Mouse (Mus musculus) neural tube, embryonic 11.5 days (tissue): ENCODE results near the gene Kpna6. TPM values are rescaled to one million over a fixed set of nuclear protein-coding genes. Genes with fewer than 3 reads are reported as not detected.

ENCODE experiments used
- ATAC-seq: fragments of 200-750 bp; cut with Nextera tagmentation; 2 replicates; pipeline ENCODE4 v1.8.0; 2017; ENCODE audit warnings: moderate number of reproducible peaks, mild to moderate bottlenecking, moderate TSS enrichment, moderate library complexity; ENCODE audit not compliant: insufficient read depth, low FRiP score, low TSS enrichment
- DNase-seq: peaks from one replicate; pipeline ENCODE4 v3.0.0-alpha.2; 2015; ENCODE audit warnings: low spot score
- H3K27ac ChIP-seq: fragments of 300-500 bp; sonication (generic); 2 replicates; pipeline ENCODE4 v1.5.1; 2014; ENCODE audit warnings: low read depth, mild to moderate bottlenecking, low read length
- H3K27me3 ChIP-seq: fragments of 300-500 bp; sonication (generic); 2 replicates; pipeline ENCODE4 v1.6.1; 2014; ENCODE audit warnings: mild to moderate bottlenecking, low read length, mixed read lengths; ENCODE audit not compliant: control insufficient read depth, insufficient read depth
- H3K36me3 ChIP-seq: fragments of 300-500 bp; sonication (generic); 2 replicates; pipeline ENCODE4 v1.6.1; 2014; ENCODE audit warnings: mild to moderate bottlenecking, low read length, moderate library complexity, mixed read lengths; ENCODE audit not compliant: control insufficient read depth, insufficient read depth
- H3K4me1 ChIP-seq: fragments of 300-500 bp; sonication (generic); 2 replicates; pipeline ENCODE4 v1.6.1; 2014; ENCODE audit warnings: low read length, mixed read lengths; ENCODE audit not compliant: control insufficient read depth, insufficient read depth
- H3K4me2 ChIP-seq: fragments of 300-500 bp; sonication (generic); 2 replicates; pipeline ENCODE4 v1.6.1; 2014; ENCODE audit warnings: low read depth, mild to moderate bottlenecking, moderate library complexity
- H3K4me3 ChIP-seq: fragments of 300-500 bp; sonication (generic); 2 replicates; pipeline ENCODE4 v1.5.1; 2014; ENCODE audit warnings: low read depth, low read length
- H3K9ac ChIP-seq: fragments of 300-500 bp; sonication (generic); 2 replicates; pipeline ENCODE4 v1.6.1; 2014; ENCODE audit warnings: mild to moderate bottlenecking, low read length
- H3K9me3 ChIP-seq: fragments of 300-500 bp; sonication (generic); 2 replicates; pipeline ENCODE4 v1.6.1; 2016; ENCODE audit warnings: low read length; ENCODE audit not compliant: control insufficient read depth
- WGBS: fragments of 180-500 bp; shearing (Covaris S2); extraction: QIAGEN DNeasy Blood & Tissue Kit; methylation state at CpG from one replicate; pipeline ENCODE4 v1.1.7; 2014; 5-methylcytosine and 5-hydroxymethylcytosine counted together
- polyA plus RNA-seq: library from polyadenylated mRNA; unstranded; fragments of >200 nt; fragmentation: Nextera tagmentation; extraction: Ambion mirVana; gene quantifications from 2 replicates; pipeline ENCODE4 v1.2.1, GENCODE M21; 2014

Kpna6 gene
- polyA plus RNA-seq, 1 experiment from 2014 or later = 15.7 TPM

DNA sequence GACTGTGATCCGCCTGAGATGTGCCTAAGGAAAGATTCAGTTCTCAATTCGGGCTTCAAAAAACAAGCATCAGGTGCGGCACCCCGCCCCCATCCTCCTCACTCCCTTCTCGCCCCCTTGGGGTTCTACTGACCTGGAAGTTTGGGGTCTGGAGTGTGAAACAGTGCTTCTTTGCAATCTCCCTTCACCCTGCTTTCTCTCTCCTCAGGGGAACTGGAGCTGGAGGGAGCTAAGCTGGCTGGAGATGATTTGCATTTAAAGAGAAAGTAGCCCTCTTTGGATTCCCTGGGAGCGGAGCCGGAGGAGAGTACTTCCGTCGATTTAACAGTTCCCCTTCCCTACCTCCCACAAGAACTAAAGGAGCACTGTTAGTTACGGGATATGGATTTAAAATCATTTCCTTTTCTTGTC, 48.9 kb downstream of the Kpna6 start, which contains the start of gene Ccdc28b:
Ccdc28b (minus strand) TSS at position 267 of the 411 bp plus-strand sequence.
- no peaks in the 10 kb centered on the region for H3K9me3 ChIP-seq
- H3K4me2 ChIP-seq = peak within 1 kb of the TSS; percentile 79
- WGBS = under 1% methylated on average over 10 of the region's 10 CpGs
- H3K27me3 ChIP-seq = no peaks in the 10 kb centered on the region
- H3K9ac ChIP-seq = peak within 1 kb of the TSS; percentile 77
- H3K4me1 ChIP-seq = peaks cover 22% of the 10 kb centered on the region
- H3K27ac ChIP-seq = peak within 1 kb of the TSS; percentile 84
- H3K4me3 ChIP-seq = peak within 1 kb of the TSS; percentile 59
- ATAC-seq (no peak; the same call in 1 of the 2 replicates), DNase-seq (peak; percentile 60)
- peaks cover 13% of the 10 kb centered on the region for H3K36me3 ChIP-seq

- no peak for DNase-seq
- Histone ChIP-seq H3K27me3 (no peaks in the 10 kb centered on the region), H3K9ac (peak overlapping the region; percentile 77), H3K4me3 (peak overlapping the region; percentile 59), H3K36me3 (peaks cover 11% of the 10 kb centered on the region), H3K4me1 (peaks cover 27% of the 10 kb centered on the region), H3K9me3 (no peaks in the 10 kb centered on the region), H3K27ac (peak overlapping the region; percentile 84; the same call in 1 of the 2 replicates), H3K4me2 (peak overlapping the region; percentile 79)
- 23% methylated on average over 8 of the region's 8 CpGs for WGBS
- no peak for ATAC-seq
These were observed 49.6 kb downstream of the Kpna6 start for GRCm38 (mm10) chr4:129622803-129623535.

- H3K27ac ChIP-seq = no peak overlapping the region
- no peak overlapping the region for H3K4me3 ChIP-seq
- H3K27me3 ChIP-seq = no peaks in the 10 kb centered on the region
- peaks cover 5% of the 10 kb centered on the region for H3K36me3 ChIP-seq
- 78% methylated on average over 11 of the region's 11 CpGs for WGBS
- DNase-seq (no peak), ATAC-seq (no peak)
- H3K4me2 ChIP-seq = peak overlapping the region; percentile 79
- H3K4me1 ChIP-seq = peaks cover 27% of the 10 kb centered on the region
- peak overlapping the region; percentile 77 for H3K9ac ChIP-seq
- H3K9me3 ChIP-seq = no peaks in the 10 kb centered on the region
These were observed 50.3 kb downstream of the Kpna6 start for GRCm38 (mm10) chr4:129622120-129622802.

GRCm38 (mm10) chr4:129621283-129621841, 51.2 kb downstream of the Kpna6 start:
- ATAC-seq (no peak), DNase-seq (no peak)
- 86% methylated on average over 8 of the region's 8 CpGs for WGBS
- Histone ChIP-seq H3K4me2 (no peak overlapping the region), H3K36me3 (no peaks in the 10 kb centered on the region), H3K9ac (no peak overlapping the region), H3K9me3 (no peaks in the 10 kb centered on the region), H3K4me3 (no peak overlapping the region), H3K27me3 (no peaks in the 10 kb centered on the region), H3K4me1 (peaks cover 27% of the 10 kb centered on the region), H3K27ac (no peak overlapping the region)

DNA sequence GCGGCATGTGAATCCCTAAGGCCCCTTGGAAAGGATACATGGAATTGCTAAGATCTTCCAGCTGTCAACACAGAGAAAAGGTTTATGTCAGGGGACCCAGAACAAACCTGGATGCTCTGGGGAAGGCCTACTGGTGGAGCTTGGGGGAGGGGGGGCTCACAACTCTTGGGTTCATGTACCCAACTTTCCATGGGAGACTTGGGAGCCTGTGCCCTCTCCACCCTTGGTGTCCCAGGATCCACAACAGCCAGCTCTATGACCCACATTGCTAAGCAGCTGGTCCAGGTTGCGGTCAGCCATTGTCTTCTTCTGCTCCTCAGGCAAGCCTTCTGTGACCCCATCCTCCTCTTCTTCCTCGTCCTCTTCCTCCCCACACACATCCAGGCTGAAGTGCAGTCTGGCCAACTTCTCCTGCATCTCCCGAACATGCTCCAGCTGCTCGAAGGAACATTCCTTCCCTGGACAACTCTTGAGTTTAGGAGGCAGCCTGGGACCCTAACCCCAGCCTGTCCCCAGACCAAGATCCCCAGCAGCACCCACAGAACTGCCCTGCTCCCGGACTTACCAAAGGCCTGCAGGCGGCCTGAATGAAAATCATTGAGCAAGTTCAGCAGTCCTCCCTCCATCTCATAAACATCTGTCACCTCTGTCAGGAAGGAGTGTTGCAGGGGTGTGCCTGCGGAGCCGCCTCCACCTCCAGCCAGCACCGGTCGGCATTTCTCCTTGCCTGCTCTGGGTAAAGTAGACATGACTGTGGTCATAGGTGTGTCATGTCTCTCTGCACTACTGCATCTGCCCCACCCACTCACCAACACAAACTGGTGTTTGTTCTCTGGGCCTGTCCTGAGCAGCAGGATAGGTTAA, 51.9 kb downstream of the Kpna6 start:
- Histone ChIP-seq H3K9me3 (no peaks in the 10 kb centered on the region), H3K4me3 (no peak overlapping the region), H3K4me2 (no peak overlapping the region), H3K27me3 (no peaks in the 10 kb centered on the region), H3K9ac (no peak overlapping the region), H3K36me3 (no peaks in the 10 kb centered on the region), H3K27ac (no peak overlapping the region), H3K4me1 (peaks cover 26% of the 10 kb centered on the region)
- DNase-seq (no peak), ATAC-seq (no peak)
- 88% methylated on average over 11 of the region's 11 CpGs for WGBS

DNA sequence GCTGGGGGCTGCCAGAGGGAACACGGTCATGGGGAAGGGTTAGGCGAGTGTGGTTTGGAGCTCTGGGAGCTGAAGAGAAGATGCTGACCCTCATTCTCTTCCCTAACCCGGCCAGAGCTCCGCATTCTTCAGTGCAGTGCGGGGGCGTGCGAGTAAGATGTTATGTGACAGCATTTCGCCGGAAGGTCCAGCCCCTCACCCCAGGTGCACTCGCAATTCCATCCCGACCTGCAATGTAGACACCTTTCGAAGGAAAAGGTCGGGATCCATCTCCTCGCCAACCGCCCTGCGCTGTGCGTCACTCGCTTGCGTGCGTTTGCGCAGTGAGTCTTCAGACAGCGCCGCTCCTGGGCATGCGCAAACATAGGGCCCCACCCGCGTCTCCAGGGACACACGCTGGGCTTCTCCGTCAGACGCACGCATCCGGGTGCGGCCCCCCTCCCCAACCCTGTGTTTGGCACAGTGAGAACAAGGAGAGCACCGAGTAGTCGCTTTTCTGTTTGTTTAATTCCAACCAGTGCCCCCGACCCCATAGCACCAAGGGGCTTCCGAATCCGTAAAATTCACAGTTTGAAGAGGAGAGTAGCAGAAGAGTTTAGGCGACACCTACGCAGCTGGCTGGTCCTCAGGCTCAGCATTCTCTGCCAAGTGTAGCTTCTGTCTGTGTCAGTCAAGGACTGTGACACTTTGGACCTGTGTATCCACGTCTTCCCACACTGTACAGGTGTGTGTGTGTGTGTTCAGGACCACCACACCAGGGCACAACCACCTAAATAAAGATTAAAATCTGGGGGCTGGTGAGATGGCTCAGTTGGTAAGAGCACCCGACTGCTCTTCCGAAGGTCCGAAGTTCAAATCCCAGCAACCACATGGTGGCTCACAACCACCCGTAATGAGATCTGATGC, 53.5 kb downstream of the Kpna6 start, which contains the start of gene Iqcc:
Iqcc (minus strand) TSS at position 314 of the 906 bp plus-strand sequence.
- Histone ChIP-seq H3K27me3 (no peaks in the 10 kb centered on the region), H3K4me3 (peak within 1 kb of the TSS; percentile 59), H3K36me3 (no peaks in the 10 kb centered on the region), H3K27ac (peak within 1 kb of the TSS; percentile 61; the same call in 1 of the 2 replicates), H3K4me2 (peak within 1 kb of the TSS; percentile 60), H3K9me3 (no peaks in the 10 kb centered on the region), H3K9ac (peak within 1 kb of the TSS; percentile 79), H3K4me1 (peaks cover 14% of the 10 kb centered on the region)
- DNase-seq (peak; percentile 94), ATAC-seq (peak; percentile 83)
- 5% methylated on average over 43 of the region's 44 CpGs for WGBS

- Histone ChIP-seq H3K27me3 (no peaks in the 10 kb centered on the region), H3K4me1 (peaks cover 12% of the 10 kb centered on the region), H3K27ac (no peak overlapping the region; the same call in 1 of the 2 replicates), H3K9ac (peak overlapping the region; percentile 79), H3K9me3 (no peaks in the 10 kb centered on the region), H3K36me3 (no peaks in the 10 kb centered on the region), H3K4me3 (peak overlapping the region; percentile 59), H3K4me2 (peak overlapping the region; percentile 60)
- 90% methylated on average over 5 of the region's 5 CpGs for WGBS
- ATAC-seq (no peak), DNase-seq (no peak)
These were observed 54.5 kb downstream of the Kpna6 start for GRCm38 (mm10) chr4:129618031-129618430.
